Mouse (Mus musculus): ENCODE measurements at regions not wholly inside any gene's neighbourhood (a gene's known extent, or its start where the extent isn't known, plus 50 kb on each side); places are given as distances from the start of the nearest gene placed in this dataset.
"Not testable (repeated sequence)": the region's sequence is repeated elsewhere in the genome, so short reads cannot be mapped to it uniquely, and the experiment has no call there.

DNA sequence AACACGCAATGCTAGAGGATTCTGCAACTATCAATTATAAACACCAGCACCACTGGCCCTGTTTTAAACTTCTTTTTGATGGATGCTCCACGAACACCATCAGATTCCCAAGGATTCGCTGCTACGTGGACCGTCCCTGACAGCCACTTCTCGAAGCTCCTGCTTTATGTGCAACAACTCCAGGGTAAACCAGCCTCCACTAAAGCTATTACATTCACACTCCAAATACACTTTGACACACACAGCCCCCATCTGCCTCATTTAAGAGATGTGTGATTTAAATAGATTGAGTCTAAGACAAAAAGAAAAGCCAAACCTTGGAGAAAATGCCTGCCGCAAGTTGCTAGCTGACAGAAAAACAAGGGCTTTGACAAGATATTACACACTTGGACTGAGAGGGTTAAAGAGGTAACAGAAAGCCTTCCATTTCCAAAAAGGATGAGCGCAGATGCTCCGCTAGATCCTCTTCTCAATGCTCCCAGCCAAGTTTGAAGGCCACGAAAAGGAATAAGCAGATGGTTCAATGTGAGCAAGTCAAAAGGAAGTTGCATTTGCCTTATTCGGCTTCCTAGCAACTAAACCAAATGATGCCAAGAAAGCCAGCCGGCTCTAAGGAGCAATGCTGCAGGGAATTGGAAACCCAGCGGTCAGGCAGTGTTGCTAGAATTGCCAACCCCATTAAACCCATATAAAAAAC is 54.0 kb upstream of the Cnep1r1 start:
- DNase-seq, result peak; percentile 43 to 61

DNA sequence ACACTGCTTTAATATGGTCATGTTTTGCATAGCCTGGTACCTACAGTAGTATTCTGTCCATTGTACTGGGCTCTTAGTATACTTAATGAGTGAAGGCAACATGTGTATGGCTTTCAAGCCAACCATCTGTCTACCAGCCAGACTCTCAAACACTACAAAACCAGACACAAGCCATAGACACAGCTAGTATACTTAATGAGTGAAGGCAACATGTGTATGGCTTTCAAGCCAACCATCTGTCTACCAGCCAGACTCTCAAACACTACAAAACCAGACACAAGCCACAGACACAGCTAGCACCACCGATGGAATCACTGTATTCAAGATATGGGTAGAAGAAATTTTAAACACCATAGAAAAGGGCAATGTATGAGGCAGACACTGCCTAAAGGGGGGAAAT is 59.5 kb upstream of the Cnep1r1 start:
- not testable (repeated sequence) for DNase-seq

DNA sequence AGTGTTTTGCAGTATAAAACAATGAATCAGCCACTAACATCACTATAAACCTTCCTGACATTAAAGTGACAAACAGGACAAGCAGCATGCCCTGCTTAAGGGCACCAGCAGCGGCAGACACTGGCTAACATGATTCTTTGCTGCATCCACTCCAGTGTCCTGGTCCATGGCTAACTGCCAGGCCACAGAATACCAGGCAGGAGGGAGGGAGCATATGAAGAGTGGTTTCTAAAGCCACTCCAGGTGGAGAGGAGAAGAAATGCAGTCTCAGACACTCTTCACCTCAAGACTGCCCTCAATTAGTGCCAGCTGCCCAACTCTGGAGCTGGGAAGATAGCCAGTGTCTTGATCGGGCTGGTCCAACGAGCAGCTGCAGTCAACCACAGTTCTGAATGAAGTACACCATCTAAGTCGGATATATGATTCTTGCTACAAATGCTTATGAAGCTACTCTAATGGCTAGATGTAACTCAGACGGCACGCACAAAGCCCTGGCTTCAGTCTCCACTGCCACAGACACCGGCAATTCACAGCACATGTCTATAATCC is 60.8 kb upstream of the Cnep1r1 start:
- DNase-seq, result peak in 1 of 2 experiments; percentile 32

DNA sequence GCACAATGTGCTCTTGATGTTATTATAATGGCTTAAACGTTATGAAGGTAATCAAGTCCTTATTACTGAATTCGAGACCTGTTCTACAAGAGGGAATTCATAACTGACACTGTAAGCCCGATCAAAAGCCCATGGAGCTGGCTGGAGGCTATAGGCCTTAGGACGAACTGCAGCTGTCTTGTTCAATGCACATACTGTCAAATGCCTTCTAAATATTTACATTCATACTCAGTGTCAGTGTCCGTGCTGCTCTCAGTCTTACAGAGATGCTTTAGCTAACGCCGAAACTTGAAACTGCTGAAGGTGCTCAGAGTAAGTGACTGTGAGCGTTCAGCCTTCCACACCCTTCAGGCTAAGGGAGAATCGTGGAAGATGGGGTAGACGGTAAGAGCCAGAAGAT is 67.9 kb upstream of the Cnep1r1 start:
- DNase-seq, result no peak

- DNase-seq, result peak; percentile 76 to 88
Observed at GRCm38 (mm10) chr8:88049091-88049490, 69.5 kb upstream of the Cnep1r1 start.

DNA sequence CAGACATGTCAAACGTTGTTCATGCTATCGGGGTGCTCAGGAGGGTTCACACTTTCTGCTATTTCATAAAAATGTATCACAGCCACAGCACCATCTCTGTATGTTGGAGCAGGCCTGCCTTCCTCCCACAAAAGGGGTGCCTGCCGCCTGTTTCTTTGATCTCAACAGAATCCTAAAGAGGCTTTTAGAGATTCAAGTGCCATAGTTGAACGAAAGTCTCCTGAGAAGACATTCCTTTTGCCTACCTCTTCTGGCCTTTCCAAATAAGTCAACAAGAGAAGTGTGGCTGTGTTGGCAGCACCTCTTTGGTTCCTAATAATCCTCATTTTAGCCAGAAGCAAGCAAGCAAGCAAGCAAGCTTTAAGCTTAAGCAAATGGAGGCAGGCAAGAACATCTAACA is 72.6 kb upstream of the Cnep1r1 start:
- no peak for DNase-seq

DNA sequence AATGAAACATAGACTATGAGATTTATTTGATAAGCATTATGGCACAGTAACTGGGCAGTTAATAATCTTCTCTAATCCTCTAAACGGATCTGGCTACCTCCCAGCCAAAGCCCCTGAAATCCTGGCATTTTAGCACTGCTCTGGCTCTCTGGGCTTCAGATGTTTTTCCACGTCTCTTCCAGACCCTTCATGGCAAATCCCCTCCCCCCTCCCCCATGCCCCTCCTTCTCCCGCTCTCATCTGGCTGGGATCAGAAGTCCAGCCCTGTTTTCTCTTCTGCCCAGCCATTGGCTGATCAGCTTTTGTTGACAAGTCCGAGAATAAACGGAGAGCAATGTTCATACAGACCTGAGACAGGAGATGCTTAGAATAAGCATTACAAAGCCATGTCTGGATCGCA is 79.3 kb upstream of the Cnep1r1 start:
- DNase-seq, result no peak

DNA sequence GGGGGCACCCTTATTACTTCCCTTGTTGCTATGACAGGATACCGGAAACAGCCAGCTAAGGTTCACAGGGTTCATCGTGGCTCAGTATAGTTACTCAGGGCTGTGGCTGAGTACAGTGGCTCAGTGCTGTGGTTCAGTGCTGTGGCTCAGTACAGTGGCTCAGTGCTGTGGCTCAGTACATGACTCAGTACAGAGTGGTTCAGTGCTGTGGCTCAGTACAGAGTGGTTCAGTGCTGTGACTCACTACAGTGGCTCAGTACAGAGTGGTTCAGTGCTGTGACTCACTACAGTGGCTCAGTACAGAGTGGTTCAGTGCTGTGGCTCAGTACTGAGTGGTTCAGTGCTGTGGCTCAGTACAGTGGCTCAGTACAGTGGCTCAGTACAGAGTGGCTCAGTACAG is 78.6 kb upstream of the Zfp423 start:
- DNase-seq, result no peak

- no peak for DNase-seq
Observed at GRCm38 (mm10) chr8:88033054-88033453, 73.7 kb upstream of the Zfp423 start.

DNA sequence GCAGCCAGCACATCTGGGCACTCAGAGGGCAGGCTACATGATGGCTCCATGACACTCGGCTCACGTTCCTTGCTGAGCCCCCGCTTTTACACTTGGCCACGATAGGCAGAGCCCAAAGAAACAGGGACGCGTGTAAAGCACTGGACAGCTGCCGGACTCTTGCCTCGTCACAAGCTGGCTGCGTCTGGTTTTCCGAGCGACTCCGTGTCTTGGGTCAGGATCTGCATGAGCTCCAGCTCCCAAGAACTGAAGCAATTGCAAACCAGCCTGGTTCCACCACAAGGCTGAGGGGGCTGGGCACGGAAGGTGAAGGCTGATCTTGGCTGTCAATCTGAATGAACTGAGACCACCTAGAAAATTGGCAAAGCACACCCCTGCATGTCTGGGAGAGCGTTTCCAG is 65.1 kb upstream of the Zfp423 start:
- no peak for DNase-seq

DNA sequence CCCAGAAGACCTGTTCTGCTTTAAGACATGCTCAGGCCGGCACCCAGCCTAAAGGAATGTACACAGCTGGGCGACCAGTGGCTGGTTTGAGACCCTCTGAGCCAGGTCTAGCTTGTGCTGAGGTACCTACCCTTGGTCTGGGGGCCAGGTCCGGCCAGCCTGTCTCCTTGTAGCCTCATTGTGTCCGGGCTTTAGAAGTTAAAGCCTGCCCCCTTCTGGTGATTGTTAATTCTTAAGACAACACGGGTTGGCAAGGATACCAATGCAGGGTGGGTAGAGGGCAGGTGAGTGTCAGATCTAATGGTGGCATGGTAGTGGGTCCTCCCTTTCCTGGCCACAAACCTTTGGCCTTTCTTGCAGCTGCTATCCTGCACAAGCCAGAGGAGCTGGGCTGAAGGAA is 64.0 kb upstream of the Zfp423 start:
- DNase-seq, result peak; percentile 54 to 63

- DNase-seq, result no peak
Observed at GRCm38 (mm10) chr8:88022776-88023385, 63.5 kb upstream of the Zfp423 start.

- DNase-seq, result no peak
Observed at GRCm38 (mm10) chr8:88019243-88020115, 60.1 kb upstream of the Zfp423 start.

GRCm38 (mm10) chr8:88018494-88018893 is 59.1 kb upstream of the Zfp423 start:
- no peak for DNase-seq

DNA sequence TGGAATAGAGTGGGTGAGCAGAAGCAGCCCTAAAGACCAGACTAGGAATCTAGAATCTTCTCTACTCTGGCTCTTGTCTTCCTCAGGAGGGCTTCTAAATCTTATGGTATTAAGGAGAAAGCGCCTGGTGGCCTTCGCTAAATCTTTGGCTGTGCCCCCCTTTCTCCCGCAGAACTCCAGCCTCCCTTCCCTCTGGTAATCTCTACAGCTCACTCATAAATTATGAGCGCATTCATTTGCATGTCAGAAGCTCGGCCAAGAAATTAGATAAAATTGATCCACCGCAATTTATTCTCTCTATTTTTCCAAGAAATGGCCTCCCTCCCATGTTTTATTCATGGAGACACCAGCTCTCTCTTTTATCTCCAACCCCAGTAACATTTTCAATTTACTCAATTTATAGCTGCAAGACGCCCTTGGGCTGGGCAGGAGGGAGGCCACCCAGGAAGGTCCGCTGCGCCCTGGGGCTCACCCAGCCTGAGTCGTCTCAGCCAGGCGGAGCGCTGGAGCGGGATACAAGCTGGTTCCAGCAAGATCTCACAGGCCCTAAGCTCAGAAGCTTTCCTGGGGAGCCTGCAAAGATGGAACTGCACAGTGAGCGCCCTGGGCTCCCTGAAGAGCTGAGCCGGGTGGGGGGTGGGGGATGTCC is 52.9 kb upstream of the Zfp423 start:
- no peak for DNase-seq

- peak; percentile 23 to 51 for DNase-seq
Observed at GRCm38 (mm10) chr8:88010566-88010965, 51.2 kb upstream of the Zfp423 start.

DNA sequence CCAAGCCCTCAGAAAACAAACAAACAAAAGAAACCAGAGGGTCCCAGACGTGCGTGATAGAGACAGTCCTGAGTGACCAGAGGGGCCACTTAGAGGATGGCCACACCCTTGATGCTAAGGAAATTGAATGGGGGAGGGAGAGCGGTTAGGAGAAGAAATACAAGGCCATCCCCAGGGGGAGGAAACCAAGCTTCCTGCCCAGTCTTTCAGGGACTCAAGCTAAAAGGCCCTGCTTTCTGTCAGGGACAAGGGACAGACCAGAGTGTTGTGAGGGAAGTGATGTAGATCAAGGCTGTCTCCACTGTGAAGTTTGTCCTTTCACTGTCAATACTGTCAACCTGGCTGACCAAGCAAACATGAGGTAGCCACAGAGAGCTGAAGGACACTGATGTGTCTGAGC is 50.5 kb upstream of the Zfp423 start:
- no peak for DNase-seq
